Mouse (Mus musculus) B cell, adult (primary cell): ENCODE data around the gene Klk1b3. TPM values are rescaled to one million over a fixed set of nuclear protein-coding genes. Genes with fewer than 3 reads are reported as not detected.

ENCODE experiments used
- total RNA-seq: library from RNA; stranded (reverse); gene quantifications from 4 replicates; pipeline ENCODE4 v1.2.4, GENCODE M21; 2023; ENCODE audit not compliant: inconsistent age

Klk1b3 gene
- not detected in 4 replicates for total RNA-seq

DNA sequence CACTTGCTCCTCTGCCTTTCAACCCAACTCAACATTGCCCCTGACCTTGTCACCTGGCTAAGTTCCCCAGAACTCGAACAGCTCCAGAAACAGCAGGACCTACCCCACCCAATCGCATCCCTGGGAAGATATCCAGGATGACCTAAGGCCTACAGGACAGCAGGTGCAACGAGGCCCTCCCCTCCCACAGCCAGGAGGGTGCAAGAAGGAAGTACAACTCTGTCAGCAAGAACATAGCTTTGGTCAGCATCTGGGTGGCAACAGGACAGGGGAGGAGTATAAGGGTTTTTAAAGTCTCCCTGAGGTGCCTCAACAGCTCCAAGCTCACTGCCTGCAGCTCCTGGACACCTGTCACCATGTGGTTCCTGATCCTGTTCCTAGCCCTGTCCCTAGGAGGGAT lies at the start of gene Klk1b3:
Klk1b3 (plus strand) TSS at position 301 of the 400 bp plus-strand sequence.

DNA sequence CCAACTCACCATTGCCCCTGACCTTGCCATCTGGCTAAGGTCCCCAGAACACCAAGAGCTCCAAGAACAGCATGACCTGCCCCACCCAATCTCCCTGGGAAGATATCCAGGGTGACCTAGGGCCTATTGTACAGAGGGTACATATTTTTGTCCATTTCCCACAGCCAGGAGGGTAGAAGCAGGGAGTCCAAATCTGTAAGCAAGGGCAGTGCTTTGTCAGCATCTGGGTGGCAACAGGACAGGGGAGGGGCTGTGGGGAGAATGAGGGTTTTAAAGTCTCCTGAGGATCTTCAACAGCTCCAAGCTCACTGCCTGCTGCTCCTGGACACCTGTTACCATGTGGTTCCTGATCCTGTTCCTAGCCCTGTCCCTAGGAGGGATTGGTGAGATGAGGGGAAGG lies 10.1 kb upstream of the Klk1b3 start, which contains the start of gene Klk1b24:
Klk1b24 (plus strand) TSS at position 301 of the 400 bp plus-strand sequence.

DNA sequence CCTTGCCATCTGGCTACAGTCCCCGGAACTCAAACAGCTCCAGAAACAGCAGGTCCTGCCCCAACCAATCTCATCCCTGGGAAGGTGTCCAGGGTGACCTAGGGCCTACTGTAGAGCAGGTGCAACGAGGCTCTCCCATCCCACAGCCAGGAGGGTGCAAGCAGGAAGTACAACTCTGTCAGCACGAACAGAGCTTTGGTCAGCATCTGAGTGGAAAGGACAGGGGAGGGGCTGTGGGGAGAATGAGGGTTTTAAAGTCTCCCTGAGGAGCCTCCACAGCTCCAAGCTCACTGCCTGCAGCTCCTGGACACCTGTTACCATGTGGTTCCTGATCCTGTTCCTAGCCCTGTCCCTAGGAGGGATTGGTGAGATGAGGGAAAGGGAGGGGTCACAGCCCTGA lies 9.1 kb downstream of the Klk1b3 start, which contains the start of gene Klk1b4:
Klk1b4 (plus strand) TSS at position 301 of the 400 bp plus-strand sequence.

DNA sequence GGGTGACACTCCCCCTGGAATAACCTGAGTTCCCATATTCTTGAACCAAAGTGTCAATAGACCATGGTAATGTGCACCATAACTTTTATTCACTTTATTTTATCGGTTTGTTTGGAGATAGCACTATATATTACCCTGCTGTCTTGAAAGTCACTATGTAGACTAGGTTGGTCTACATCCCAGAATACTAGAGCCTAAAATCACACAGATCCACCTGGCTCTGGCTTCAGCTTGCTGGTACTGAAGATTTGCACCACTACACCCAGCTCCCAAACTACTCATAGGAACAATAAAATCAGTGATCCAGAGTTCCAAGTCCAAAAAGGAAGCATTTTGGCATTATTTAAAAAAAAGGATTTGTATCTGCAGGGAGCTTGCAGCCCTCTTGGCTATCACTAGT lies 17.7 kb downstream of the Klk1b3 start, which contains the start of gene Klk1b5:
Klk1b5 (plus strand) TSS at position 301 of the 400 bp plus-strand sequence.

DNA sequence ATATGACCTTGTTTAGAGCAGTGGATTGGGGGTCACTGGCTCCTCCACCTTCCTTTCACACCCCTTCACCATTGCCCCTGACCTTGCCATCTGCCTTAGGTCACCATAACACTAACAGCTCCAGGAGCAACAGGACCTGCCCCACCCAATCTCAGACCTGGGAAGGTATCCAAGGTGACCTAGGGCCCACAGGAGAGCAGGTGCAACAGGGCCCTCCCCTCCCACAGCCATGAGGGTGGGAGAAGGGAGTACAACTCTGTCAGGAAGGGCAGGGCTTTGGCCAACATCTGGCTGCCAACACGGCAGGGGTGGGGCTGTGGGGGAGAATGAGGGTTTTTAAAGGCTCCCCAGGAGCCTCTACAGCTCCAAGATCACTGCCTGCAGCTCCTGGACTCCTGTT lies 27.1 kb downstream of the Klk1b3 start, which contains the start of gene Klk1:
Klk1 (plus strand) TSS at position 285 of the 400 bp plus-strand sequence.

DNA sequence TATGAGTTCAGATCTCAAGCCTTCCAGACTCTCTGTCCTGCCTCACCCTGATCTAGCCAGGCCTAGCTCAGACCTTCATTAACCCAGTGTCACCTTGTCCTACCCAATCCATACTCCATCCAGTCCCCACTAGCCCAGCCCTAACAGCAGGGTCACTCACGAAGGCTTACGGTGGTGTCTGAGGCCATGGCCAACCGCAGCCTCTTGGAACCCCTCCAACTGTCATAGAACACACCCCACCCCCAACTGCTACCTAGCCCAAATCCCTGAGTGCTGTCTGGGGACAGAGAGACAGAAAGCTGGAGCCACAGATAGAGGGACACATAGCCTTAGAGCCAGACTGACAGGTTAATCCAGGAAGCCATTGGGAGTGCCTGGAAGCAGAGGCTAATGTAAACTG lies 37.9 kb downstream of the Klk1b3 start, which contains the start of gene Gm36864:
Gm36864 (plus strand) TSS at position 269 of the 400 bp plus-strand sequence.

DNA sequence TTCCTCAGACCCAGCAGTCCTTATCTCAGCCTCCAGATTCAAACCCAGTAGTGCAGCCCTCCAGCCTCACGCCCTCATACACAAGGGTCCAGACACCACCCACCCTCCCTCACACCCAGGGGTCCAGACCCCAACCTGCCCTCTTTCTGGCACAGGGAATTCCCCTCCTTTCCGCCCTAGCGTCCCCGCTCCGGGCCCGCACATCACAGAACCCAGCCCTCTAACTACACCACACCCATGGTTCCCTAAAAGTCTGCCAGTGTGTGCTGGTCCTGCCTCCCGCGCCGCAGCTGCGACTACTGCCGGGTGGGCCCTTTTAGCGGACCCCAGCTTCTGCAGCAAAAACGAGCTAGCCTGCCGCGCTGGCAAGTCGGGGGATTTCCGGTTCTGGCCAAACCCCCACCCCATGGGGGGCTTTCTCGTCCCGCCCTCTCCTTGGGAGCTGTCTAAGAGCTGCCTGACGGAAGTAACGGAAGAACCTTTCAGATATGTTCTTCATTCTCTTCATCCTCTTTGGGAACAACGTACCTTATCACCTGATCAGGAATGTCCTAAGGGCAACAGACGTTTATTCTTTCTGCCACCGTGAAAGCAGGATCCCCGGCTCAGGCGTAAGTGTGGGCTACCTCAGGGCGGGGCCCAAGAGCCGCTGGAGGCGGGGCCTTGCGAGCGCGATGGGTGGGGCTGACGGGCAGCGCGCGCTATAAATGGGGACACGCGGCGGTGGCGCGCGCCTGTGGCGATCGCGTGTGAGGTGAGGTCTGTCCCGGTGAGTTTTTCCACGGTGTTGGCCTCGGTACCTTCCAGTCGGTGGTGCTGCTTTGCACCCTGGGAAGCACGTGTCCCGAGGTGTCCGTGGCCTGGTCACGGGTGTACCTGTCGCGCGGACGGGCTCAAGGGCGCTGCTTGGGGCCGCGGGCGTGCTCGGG lies 48.3 kb downstream of the Klk1b3 start, which contains the start of the genes 1700028J19Rik and 2410002F23Rik:
1700028J19Rik (minus strand) TSS at position 641 of the 929 bp plus-strand sequence.
2410002F23Rik (plus strand) TSS at position 668 of the 929 bp plus-strand sequence.

Other genes starting within 250 kb of the Klk1b3 start
- not detected in 4 replicates for gene Klk1b8, start 247.5 kb upstream of the Klk1b3 start, total RNA-seq
- not detected in 4 replicates for gene Klk1b1, start 231.4 kb upstream of the Klk1b3 start, total RNA-seq
- gene Klk1b9, start 222.1 kb upstream of the Klk1b3 start, total RNA-seq = not detected in 4 replicates
- gene Klk1b11, start 202.3 kb upstream of the Klk1b3 start, total RNA-seq = not detected in 4 replicates
- not detected in 4 replicates for gene Klk1b26, start 186.0 kb upstream of the Klk1b3 start, total RNA-seq
- gene Klk1b27, start 145.9 kb upstream of the Klk1b3 start, total RNA-seq = not detected in 4 replicates
- gene Klk1b21, start 95.9 kb upstream of the Klk1b3 start, total RNA-seq = not detected in 4 replicates
- gene Klk1b22, start 85.5 kb upstream of the Klk1b3 start, total RNA-seq = not detected in 4 replicates
- gene Klk1b16, start 61.4 kb upstream of the Klk1b3 start, total RNA-seq = not detected in 4 replicates
- not detected in 4 replicates for gene Klk1b24, start 10.0 kb upstream of the Klk1b3 start, total RNA-seq
- gene Klk1b4, start 9.2 kb downstream of the Klk1b3 start, total RNA-seq = not detected in 4 replicates
- not detected in 4 replicates for gene Klk1b5, start 17.8 kb downstream of the Klk1b3 start, total RNA-seq
- not detected in 4 replicates for gene Klk1, start 27.2 kb downstream of the Klk1b3 start, total RNA-seq
- not detected in 4 replicates for gene Gm36864, start 38.0 kb downstream of the Klk1b3 start, total RNA-seq
- gene 1700028J19Rik, start 48.5 kb downstream of the Klk1b3 start, total RNA-seq = 0.87 to 1.9 TPM (median 1.5 TPM) in 4 replicates
- gene 2410002F23Rik, start 48.5 kb downstream of the Klk1b3 start, total RNA-seq = 153 to 193 TPM (median 178 TPM) in 4 replicates
- gene Acp4, start 59.2 kb downstream of the Klk1b3 start, total RNA-seq = not detected in 4 replicates
- not detected in 4 replicates for gene Gm15517, start 63.3 kb downstream of the Klk1b3 start, total RNA-seq
- 1.00 to 2.5 TPM (median 1.2 TPM) in 4 replicates for gene Clec11a, start 108.7 kb downstream of the Klk1b3 start, total RNA-seq
- gene Shank1, start 112.1 kb downstream of the Klk1b3 start, total RNA-seq = 29.6 to 39.7 TPM (median 36.1 TPM) in 4 replicates
- not detected in 4 replicates for gene Syt3, start 185.9 kb downstream of the Klk1b3 start, total RNA-seq
- gene 1700008O03Rik, start 187.6 kb downstream of the Klk1b3 start, total RNA-seq = not detected in 4 replicates
- gene Lrrc4b, start 230.8 kb downstream of the Klk1b3 start, total RNA-seq = not detected in 4 replicates